Mouse (Mus musculus): ENCODE results near the gene Ppp1r21.

Gene Ppp1r21

DNA sequence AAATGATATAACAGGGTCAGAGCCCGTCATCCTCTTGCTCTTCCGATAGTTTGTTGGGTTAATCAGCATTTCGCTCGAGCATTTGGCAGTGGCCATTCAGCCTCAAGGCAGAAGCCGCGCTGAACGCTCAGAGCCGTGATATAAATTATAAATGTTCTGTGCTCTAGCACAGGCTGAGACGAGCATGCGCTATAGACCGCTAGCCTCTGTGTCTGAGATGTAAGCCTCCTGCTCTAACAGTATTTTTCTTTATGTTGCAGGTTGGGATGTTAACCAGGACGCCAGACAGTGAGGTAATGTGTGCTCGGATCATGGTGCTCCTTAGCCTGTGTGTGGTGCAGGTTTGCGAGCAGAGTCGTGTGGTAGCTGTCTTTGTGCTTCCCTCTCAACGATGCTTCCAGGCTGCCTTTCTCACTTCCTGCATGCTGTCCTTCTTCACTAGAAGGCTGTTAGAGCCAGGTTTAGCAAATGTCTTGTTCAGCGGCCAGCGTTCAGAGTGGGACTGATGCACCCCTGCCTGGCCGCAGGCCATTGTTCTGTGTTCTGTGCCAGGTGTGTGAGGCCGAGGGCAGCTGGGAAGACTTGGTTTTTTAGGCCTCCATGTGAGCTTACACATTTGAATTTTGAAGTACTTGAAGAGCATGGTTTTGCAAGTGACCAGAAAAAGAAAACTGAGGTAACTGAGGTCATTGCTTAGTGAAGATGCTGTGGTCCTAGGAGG, 48.8 kb downstream of the Ppp1r21 start:
- peak; percentile 27 for DNase-seq

DNA sequence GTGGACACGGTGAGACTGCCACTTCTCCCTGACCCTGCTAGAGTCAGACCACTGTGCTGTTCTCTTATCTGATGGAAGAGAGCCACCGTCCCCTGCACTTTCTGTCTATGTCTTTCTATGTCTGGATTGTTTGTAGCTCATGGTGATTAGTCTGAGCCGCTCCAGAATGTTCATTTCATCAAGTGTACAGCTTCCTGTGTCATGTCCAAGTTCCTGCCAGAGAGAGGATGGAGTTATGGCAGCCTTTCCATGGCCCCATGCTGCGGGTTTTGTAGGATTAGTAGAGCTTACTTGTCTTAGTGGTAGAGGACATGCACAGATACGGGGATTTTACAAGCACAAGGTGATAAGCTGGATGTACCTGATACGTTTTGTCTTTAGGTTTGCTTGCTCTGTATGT, 50.6 kb downstream of the Ppp1r21 start:
- DNase-seq = no peak

DNA sequence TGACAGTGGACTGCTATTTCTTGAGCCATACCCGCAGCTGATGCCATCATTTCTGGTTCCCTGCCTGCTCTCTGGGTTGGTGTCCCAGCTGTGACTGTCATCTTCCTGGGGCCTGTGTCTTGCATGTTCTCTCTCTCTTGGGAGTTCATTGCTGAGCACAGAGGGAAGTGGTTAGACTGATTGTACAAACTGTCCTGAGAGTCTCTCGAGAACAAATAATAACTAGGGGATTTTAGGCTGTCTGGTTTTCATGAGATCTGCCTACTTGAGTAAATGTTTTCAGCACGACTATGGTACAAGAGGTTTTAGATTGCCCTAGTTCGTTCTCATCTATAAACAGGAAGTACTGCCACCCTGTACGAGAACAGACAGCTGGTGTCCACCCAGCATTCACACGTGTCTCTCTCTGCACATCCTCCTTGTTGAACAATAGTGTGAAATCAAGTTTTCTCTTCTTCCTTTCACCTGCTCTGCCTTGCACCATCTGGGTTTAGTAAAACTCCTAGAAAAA, 51.6 kb downstream of the Ppp1r21 start:
- no peak for DNase-seq

DNA sequence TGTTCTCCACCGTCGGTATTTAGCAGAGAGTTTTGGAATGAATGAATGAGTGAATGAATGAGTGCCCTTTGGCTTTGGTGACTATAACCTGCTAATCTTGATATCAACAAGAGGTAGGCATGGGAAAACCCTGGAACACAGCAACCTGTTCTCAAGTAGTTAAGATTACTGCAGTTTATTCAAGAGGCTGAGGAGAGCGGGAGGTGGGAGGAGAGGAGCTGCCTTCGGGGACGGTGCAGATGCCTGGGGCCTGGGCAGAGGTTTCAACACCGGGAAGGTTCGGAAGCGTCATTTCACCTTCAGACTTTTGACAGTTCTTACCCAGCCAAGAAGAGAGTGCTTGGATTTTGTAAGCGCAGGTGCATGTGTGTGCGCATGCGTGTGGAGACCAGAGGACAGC, 53.1 kb downstream of the Ppp1r21 start:
- no peak for DNase-seq

DNA sequence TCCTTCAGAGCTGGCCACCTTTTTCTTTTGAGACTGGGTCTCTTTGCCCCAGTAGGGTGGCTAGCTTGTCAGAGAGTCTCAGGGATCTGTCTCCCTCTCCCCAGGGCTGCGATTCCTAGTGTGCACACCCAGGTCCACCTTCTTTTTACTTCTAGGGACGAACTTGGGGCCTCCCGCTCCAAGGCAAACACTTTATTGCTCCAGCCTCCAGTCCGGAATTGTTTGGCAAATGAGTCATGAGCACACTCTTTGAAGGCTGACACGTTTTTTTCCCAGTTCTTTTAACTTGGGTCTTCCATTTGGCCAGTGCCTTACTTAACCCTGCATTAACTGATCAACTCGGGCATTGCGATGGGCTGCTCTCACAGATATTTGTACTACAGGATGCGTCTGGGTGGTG, 53.5 kb downstream of the Ppp1r21 start:
- DNase-seq = no peak

DNA sequence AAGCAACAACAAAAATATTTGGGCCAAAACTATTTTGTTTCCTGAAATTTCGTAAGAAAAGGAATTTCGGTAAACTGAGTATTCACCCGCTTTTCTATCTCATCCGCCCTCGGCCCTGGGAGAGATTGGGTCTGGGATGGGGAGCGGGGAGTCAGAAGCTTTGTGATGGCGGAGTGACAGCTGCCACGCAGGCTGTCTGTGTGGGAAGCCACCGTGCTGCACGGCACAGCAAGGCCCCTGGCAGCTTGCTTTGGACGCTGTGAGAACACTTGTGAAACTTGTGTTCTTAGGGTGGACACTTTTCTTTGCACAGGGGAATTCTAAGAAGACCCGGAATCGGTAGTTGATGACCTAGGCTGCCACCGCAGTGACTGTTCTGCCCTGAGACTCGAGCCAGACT, 57.5 kb downstream of the Ppp1r21 start:
- DNase-seq = no peak

DNA sequence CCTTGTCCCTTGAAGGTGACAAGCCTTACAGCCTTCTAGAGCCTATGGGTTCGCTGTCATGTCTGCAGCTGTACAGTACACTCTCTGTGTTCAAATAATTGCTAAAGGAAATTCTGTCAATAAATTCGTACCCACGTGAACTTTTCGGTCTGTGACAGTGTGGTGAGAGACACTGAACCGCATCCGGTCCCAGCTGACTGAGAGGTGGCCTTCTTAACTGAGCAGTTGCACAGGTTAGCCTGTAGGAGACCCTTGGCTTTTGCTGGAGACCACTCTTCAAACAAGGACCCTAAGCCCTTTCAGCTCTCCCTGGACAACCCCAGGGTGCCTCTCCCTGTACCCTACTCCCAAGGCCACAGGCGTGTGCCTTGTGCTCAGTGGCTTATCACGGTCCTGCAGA, 58.3 kb downstream of the Ppp1r21 start:
- DNase-seq = no peak

DNA sequence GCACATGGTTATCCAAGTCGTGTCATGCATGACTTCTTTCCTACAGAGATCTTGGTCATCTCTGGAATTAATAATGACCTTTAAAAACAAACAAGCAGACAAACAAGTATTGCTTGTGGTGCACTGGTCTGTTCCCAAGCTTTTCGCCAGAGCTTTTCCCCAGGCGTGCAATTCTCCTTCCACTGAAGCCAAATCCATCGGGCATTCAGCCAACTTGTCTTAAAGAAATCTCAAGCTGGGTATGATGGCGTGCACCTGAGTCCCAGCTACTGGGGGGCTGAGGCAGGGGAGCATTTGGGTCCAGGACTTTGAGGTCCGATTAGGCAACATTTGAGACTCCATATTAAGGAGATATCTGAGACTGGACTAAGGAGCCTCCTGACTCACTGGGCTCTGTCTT, 60.3 kb downstream of the Ppp1r21 start:
- no peak for DNase-seq

DNA sequence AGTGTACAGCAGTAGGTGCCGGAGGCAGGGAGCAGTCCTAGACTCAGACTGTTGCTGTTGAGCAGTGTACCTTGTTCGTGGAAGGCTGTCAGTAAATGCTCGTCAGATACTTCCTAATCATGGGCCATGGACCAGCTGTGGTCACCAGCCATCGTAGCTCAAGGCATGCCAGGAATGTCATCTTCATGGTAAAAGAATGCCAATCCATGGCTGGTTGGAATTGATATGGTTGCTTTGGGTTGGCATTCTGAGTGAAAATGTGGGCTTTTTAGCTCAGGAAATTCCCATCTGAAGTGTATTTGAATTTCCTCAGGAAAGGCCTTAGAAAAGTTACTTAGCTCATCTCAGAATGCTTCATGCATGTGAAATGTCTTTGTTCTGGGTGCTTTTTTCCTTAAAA, 65.2 kb downstream of the Ppp1r21 start:
- no peak for DNase-seq

DNA sequence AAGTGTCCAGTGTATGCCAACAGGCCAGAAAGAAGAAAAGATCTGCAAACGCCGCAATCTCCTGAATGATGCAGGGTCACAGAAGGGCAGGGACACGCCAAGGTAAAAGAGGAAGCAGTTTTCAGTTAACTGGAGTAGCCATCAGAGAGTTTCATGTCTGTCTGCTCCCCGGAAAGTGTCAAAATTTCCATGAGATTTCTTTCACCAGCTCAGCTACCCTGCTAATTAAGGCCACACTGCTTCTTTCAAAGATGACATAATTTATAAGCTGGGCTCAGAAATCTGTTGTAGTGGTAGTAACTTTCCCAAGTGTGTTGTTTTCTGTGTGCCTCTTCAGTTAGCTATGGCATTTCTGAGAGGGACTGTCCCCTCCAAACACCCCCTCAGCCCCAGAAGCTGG, 66.2 kb downstream of the Ppp1r21 start:
- no peak for DNase-seq

DNA sequence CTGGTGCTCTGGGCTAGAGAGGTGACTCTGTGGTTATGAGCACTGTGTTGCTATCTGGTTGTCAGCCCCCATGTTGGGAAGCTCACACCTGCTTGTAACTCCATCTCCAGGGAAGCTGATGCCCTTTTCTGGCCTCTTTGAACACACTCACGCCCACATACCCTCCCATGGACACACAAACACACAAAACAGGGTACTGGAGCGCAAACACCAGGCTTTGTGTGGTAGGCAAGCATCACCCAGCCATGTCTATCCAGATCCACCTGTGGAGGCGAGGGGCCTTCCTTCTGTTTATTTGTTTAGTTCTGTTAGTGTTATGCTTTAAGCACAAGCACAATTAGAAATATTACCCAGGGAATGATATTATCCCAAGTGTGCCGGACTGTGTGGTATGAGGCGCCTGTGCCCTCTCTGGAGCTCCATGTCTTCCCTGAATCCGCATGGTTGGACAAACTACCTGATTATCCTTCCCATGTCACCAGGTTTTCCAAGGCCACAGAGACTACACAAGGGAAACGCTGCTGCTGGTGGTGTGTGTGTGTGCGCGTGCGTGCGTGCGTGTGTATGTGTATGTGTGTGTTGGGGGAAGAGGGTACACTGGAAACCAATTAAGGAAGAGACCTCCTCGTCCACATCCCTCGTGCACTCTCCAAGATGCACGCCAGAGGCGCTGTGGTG, 66.8 kb downstream of the Ppp1r21 start:
- peak; percentile 86 for DNase-seq

DNA sequence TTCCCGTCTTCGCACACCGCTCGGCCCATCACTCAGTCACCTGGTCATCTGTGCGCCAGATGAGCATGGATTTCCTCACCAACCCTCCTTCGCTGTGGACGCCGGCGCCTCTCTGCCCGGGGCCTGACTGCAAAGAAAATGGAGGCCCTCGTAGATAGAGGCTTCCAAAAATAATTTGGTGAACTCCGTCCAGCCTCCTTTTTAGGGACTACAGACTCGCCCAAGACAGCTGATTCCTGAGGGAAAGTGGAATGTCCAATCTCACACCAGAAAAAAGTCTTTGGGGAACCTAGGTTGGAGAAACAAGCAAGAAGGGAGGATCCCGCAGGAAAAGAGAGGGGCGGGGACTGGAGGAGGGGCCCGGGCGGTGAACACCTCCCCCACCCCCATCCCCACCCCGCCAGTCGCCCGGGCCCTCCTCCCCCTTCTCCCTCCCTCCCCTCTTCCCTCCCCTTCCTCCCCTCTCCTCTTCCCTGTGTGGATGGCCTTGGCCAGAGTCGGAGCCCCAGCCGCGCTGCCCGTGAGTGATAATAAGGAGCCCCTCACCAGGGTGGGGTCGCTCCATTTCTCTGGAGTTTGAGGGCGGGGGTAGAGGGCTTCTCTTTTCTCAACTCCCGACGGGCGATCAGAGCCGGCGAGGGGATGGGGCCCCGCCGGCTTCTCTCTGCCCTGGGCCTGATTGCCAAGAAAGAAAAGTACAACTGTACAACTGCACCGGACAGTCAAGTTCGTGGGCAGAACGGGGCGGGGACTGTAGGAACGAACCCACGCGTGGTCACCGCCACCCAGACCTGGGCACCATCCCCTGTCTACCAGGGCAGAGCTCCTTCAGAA, 67.5 kb downstream of the Ppp1r21 start, which contains the start of gene Ston1:
TSS of gene Ston1 (plus strand) at position 463 of the 834 bp plus-strand sequence.
- DNase-seq = peak; percentile 80

DNA sequence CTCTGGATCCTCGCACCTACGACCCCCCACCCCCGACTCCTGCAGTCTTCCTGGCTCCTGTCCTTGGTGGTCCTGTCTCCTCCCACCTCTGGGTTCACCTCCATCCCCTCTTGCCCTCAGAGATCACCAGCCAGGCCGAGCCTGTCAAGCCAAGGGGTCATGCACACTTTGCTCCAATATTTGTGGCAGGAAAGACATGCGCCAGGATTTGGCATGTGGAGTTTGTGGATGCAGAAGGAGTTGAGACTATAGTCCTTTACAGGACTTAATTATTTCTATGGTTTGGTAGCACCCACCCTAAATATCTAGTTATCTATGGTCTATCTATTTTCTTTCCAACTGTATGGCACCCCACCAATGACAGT, 68.1 kb downstream of the Ppp1r21 start:
- DNase-seq = no peak

DNA sequence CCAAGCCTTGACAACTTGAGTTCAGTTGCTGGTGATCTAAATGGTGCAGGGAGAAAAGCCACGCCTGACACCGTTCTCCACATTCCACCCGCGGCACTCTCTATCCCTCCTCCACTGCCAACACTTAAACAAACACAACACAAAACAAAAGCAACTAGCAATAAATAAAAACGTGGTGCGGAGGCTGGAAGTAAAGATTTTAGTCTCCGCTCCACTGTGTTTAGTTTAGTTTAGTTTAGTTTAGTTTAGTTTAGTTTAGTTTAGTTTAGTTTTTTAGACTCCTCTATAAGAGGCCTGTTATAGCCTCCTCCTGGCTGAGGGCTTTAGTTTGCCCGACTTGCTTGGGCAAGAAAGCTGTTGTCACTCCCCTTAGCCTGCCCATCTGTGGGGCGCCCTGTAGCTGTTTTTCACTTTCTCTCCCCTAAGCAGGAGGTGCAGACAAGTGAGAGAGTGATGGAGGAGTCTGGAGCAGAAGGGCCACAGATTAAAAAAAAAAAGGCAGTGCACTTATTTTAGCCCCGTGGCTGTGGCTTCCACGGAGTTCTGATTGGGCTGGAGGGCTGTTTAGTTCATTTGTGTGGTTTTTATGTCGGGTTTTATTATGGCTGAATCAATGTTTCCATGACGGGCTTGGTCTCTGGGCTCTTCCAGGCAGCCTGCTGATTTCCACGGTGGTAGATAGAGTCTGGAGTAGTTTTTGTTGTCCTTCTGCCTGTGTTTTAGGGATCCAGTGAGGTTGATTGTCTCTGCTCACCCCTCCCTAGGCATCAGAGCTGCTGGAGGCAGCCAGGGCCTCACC, 68.9 kb downstream of the Ppp1r21 start:
- peak; percentile 31 for DNase-seq

DNA sequence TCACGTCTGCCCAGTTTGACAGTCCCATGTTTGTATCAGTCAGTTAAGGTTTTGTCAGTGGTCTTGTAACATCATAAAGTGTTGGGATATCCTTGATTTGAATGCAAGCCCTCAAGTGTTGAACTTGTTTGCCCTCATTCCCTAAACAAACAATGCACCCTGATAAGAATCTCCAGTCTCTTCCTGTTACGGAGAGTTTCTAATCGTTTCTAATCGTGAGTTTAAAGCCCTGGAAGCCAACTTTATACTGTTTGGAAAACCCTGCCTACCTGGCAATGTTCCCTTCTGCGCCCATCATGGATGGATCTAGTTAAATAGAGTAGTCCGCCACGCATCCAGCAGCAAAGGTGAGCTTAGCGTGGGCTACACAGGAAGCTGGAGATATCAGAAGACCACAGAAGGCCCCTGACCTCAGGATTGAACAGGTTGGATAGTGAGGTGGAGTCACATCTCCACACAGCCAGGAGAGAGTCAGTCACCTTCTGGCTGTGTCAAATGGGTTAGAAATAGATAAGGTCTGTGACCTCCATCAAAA, 70.6 kb downstream of the Ppp1r21 start:
- no peak for DNase-seq

DNA sequence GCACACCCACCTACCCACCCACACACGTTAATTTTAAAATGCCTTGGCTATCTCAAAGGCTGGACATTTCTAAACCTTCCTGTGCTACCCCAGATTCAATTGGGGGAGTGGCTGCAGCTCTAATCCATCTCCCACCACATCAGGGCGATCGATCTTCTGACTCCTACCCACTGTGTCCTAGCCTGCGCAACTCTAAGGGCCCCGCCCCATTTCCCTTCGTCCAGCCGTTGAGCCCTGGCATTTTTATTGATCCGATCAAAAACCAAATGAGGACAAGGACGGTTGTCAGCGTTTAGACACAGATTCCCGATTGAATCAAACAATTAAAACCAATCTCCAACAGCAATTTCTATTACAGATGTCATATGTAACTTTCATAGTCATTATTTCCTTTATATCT, 74.0 kb downstream of the Ppp1r21 start:
- no peak for DNase-seq

DNA sequence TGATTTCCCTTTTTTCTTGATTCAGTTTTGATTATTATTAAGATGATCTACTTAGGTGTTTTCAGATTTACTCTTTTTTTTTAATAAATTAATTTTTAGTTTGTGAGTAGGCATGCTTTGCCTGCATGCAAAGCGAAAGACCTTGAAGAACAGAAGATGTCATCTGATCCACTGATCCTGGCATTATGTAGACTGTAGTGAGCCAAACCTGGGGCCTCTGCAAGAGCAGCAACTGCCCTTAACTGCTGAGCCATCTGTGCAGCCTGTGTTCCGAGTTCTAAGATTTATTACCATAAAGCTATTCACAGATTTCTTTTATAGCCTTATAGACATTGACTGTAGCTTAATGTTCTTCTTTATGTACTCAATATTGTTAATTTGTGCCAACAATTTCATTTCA, 76.1 kb downstream of the Ppp1r21 start:
- no peak for DNase-seq

DNA sequence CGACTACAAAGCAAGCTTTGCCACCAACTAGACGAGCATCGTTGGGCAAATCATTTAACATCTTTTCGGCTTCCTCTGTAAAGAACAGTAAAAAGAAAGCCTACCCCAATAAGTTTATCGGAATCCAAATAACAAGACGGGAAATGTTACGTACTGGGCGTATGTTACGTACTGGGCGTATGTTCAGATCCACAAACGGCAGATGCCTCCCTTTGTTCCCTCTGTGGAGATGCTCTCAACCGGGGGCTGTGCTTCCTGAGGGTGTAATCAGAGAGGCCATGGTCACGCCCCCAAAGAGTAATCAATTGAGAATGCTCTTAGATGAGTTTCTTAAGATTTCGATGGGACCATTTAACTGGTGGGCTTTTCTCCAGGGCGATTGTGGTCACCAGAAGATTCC, 79.4 kb downstream of the Ppp1r21 start:
- DNase-seq = no peak

DNA sequence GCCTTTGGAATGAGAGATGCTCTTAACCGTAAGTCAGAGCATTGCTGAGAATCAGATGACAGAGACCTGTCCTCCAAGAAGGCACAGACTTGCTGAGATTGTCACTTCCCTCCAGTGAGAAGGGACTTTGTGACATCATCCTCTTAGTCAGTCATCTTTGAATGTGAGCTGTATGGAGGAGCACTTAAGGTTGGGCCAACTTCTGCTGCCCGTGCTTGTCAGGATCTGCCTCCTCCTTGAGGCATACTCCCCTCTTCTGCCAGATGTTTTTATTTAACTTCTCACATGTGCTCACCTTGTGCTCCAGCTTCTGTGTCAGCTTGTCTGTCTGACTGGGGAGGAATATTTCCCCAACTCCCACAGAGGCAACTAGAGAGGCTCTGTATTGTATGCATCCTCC, 81.1 kb downstream of the Ppp1r21 start:
- no peak for DNase-seq

DNA sequence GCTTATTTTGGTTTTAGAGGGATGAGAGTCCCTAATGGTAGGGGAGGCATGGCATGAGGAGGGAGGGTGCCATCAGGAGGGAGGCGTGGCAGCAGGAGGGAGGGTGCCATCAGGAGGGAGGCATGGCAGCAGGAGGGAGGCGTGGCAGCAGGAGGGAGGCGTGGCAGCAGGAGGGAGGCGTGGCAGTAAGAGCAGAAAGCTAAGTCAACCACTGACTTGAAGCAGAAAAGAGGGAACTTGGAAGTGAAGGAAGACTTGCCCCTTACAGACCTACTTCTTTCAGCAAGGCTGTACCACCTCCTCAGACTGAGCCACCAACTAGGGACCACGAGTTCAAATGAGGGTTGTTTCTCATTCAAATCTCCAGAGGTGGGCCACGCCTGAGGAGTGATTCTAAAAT, 83.3 kb downstream of the Ppp1r21 start:
- DNase-seq = no peak

DNA sequence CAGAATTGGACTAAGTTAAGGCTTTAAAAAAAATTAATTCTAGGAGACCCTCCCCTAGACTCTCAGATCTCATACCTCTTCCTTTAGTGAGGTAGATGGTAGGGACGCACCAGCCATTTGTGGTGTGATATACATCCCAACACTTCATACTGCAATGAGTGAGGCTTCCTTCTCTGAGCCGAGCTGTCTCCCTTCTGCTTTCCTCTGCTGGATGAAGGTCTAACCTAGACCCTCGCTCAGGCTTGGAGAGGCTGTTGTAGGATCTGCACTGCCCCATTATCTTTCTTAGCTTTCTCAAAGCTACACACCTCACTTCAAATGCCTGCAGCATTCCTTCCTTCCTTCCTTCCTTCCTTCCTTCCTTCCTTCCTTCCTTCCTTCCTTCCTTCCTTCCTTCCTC, 83.8 kb downstream of the Ppp1r21 start:
- DNase-seq = no peak

DNA sequence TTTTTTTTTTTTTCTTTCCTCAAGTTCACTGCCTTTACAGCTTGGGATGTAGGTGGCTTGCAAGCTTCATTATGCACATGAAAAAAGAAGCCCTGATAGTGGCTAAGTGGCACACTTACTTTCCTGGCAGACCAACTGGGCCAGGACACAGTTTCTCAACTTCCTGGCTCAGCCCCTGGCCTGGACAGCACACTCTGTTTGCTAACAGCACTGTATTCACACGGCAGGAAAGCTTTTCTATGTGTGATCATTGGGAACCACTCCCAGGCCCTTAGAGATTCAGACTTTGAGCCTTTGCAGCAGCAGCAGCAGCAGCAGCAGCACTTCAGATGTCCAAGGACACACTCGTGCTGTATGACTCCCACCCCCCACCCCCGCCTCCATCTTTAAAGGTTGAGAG, 84.3 kb downstream of the Ppp1r21 start:
- no peak for DNase-seq

DNA sequence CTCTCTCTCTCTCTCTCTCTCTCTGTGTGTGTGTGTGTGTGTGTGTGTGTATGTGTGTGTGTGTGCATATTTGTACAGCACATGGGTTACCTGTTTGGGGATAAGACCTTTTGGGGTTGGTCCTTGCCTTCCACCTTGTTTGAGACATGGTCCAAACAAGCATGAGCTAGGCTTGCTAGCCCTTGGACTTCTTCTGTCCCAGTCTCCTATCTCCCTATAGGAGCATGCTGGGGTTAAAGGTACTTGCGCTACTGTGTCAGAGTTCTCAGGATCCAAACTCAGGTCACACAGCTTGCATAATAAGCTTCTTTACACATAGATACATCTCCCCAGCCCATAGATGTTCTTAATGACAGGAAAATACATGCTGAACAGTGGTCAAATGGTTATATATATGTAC, 84.8 kb downstream of the Ppp1r21 start:
- no peak for DNase-seq

All from retina, postnatal 1 day (tissue).